Mouse (Mus musculus) erythroblast, embryonic 14.5 days (primary cell): ENCODE results near the gene Ap5s1. TPM values are rescaled to one million over a fixed set of nuclear protein-coding genes. Genes with fewer than 3 reads are reported as not detected.

Experiments used
- H3K27me3 ChIP-seq: 2 replicates; pipeline ENCODE4 v1.6.1; 2012; ENCODE audit warnings: inconsistent platforms; ENCODE audit not compliant: control insufficient read depth
- H3K36me3 ChIP-seq: 2 replicates; pipeline ENCODE4 v1.6.1; 2012; ENCODE audit warnings: mild to moderate bottlenecking, inconsistent platforms; ENCODE audit not compliant: control insufficient read depth
- H3K4me1 ChIP-seq: 2 replicates; pipeline ENCODE4 v1.6.1; 2012; ENCODE audit warnings: inconsistent platforms; ENCODE audit not compliant: control insufficient read depth
- H3K4me3 ChIP-seq: replicated peaks from 2 replicates; pipeline ENCODE3; 2012; ENCODE audit warnings: moderate library complexity, mild to moderate bottlenecking, inconsistent platforms
- H3K9me3 ChIP-seq: 2 replicates; pipeline ENCODE4 v1.6.1; 2012; ENCODE audit warnings: low read length, inconsistent platforms, mixed read lengths; ENCODE audit not compliant: control insufficient read depth
- GATA1 ChIP-seq: IDR thresholded peaks from 2 replicates; pipeline ENCODE4 v1.6.1; 2012; ENCODE audit warnings: low read length, inconsistent platforms, mixed read lengths
- TAL1 ChIP-seq: IDR thresholded peaks from 3 replicates; pipeline ENCODE4 v1.6.1; 2012; ENCODE audit warnings: low read length, inconsistent platforms, mixed read lengths
- polyA plus RNA-seq: library from polyadenylated mRNA; stranded (reverse); fragments of >175 nt; gene quantifications from 2 replicates; pipeline ENCODE4 v1.2.3, GENCODE M21; 2012

Ap5s1 gene
- polyA plus RNA-seq, 1 experiment: 3.0 TPM

DNA sequence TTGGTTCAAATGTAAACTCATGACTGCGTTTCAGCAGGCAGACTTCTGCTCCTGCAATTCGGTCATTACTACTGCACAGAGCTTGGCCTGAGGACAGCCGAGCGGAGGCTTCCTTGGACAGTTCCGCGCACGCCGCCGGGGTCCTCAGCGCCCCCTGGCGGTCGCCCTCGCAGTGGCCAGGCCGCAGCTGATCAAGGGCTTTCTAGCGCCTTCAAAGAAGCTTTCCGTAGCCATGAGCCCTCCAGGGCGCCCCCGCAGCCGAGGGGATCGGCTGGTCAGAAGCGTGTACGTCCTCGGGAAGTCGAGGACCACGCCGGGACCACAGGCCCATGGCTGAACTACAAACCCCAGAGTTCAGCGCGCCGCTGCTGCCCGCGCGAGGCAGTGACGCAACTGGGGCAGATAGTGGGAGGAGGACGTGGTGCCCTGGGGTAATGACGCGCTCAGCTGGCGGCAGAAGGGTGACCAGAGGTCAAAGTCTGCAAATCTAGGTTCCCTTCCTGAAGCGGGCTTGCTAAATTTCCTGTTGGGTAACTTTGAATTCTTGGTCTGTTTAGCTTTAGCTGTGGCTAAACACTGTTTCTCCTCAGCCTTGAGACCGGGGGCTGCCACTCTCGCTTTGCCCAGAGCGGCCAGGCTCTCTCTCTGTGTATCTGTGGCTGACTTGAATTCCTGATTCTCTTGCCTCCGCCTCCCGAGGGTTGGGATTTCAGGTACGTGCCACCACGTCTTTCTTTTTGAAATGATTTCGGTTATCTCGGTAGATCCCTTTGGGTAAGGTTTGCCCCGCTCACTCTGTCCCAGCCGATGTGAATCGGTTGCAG, 3.3 kb downstream of the Ap5s1 start:
- no peaks in the 10 kb centered on the region for H3K9me3 ChIP-seq
- peaks cover 94% of the 10 kb centered on the region for H3K4me1 ChIP-seq
- TF ChIP-seq TAL1 (no peak), GATA1 (peak; percentile 83)
- no peaks in the 10 kb centered on the region for H3K27me3 ChIP-seq
- peaks cover 43% of the 10 kb centered on the region for H3K36me3 ChIP-seq
- H3K4me3 ChIP-seq: peak overlapping the region; percentile 80

GRCm38 (mm10) chr2:131211026-131211615, 4.2 kb downstream of the Ap5s1 start:
- Histone ChIP-seq H3K9me3 (no peaks in the 10 kb centered on the region), H3K36me3 (peaks cover 52% of the 10 kb centered on the region), H3K4me3 (peak overlapping the region; percentile 80), H3K27me3 (no peaks in the 10 kb centered on the region), H3K4me1 (peaks cover 94% of the 10 kb centered on the region)
- TF ChIP-seq TAL1 (no peak), GATA1 (peak; percentile 35; the same call in 1 of the 2 replicates)

DNA sequence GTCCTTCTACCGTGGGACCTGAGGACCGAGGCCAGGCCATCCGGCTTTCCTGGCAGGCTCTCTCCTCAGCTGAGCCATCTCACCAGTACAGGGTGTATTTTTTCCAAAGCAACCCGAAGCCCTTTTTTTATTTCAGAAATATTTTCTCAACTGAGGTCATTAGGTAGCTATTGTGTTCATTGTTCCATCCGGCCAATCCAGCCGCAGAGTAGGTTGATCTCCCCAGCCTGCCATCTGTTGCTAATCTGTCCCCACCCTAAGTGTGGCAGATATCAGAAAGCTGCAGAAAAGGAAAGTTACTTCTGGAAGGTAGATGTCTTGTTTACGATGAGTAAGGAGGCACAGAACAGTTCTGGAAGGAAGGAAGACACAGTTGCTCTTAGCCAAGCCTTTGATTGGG, 6.9 kb downstream of the Ap5s1 start:
- peak; percentile 90 for TF ChIP-seq TAL1
- TF ChIP-seq GATA1: peak; percentile 96
- Histone ChIP-seq H3K36me3 (peaks cover 52% of the 10 kb centered on the region), H3K9me3 (no peaks in the 10 kb centered on the region), H3K4me3 (peak overlapping the region; percentile 56), H3K4me1 (peaks cover 92% of the 10 kb centered on the region), H3K27me3 (no peaks in the 10 kb centered on the region)

DNA sequence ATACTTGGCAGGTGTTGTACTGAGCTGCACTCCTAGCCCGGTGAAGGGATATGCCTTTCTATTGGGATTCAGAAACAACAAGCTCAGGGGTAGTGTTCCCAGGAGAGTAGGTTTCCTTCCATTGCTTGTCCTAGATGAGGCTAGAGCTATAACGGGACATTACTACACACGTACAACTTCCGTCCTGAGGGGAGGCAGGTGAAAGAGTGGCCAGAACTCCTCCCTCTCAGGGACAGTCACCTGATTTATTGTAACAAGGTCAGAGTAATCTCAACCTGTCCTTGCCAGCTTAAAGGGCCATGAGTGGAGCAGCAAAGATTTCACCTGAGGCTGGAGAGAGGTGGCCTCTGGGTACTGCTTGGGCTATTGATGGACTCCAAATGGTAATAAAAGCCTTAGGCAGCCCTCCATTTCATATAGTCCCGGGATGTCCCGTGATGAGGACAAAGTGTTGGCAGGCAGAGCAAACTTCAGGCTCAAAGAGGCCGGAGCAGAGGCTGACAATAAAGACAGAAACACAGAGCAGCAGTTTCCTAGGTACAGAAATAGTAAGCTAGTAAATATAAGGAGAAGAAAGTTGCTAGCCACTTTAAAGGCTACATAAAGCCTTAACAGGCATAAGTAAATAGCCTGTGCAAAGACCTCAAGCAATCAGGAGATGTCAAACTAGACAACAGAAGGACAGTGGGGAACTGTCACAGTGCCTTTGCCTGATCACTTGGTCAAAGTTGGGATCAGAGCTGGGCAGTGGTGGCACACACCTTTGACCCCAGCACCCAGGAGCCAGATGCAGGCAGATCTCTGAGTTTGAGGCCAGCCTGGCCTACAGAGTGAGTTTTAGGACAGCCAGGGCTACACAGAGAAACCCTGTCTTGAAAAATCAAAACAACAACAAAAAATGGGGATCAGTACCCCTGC, 9.3 kb downstream of the Ap5s1 start:
- TF ChIP-seq TAL1 (no peak), GATA1 (no peak)
- Histone ChIP-seq H3K36me3 (peaks cover 50% of the 10 kb centered on the region), H3K4me1 (peaks cover 91% of the 10 kb centered on the region), H3K4me3 (no peak overlapping the region), H3K9me3 (no peaks in the 10 kb centered on the region), H3K27me3 (no peaks in the 10 kb centered on the region)

DNA sequence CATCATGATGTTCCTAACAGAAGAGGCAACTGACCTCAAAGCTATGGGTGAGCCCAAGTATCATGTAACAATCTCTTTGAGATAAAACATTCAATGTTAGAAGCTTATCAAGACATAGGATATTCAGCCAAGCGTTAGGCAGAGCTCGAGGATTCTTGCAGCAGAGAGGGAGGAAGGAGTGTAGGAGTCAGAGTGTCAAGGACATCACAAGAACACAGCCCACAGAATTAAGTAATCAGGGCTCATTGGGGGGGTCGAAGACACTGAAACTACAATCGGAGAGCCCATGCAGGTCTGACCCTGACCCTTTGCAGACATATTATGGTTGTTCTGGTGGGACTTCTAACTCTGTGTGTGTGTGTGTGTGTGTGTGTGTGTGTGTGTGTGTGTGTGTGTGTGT, 13.2 kb downstream of the Ap5s1 start:
- H3K36me3 ChIP-seq: peaks cover 27% of the 10 kb centered on the region
- no peaks in the 10 kb centered on the region for H3K27me3 ChIP-seq
- no peak overlapping the region for H3K4me3 ChIP-seq
- TF ChIP-seq TAL1: no peak
- peaks cover 91% of the 10 kb centered on the region for H3K4me1 ChIP-seq
- H3K9me3 ChIP-seq: peaks cover 2% of the 10 kb centered on the region; the same call in 1 of the 2 replicates

- Histone ChIP-seq H3K4me1 (peaks cover 91% of the 10 kb centered on the region), H3K36me3 (peaks cover 15% of the 10 kb centered on the region), H3K27me3 (no peaks in the 10 kb centered on the region), H3K4me3 (no peak overlapping the region), H3K9me3 (peaks cover 2% of the 10 kb centered on the region; the same call in 1 of the 2 replicates)
- TF ChIP-seq TAL1 (no peak), GATA1 (no peak)
These were observed 15.1 kb downstream of the Ap5s1 start for GRCm38 (mm10) chr2:131221853-131222515.

GRCm38 (mm10) chr2:131222562-131222961, 15.7 kb downstream of the Ap5s1 start:
- peaks cover 15% of the 10 kb centered on the region for H3K36me3 ChIP-seq
- peak overlapping the region; percentile 19 for H3K4me3 ChIP-seq
- peaks cover 91% of the 10 kb centered on the region for H3K4me1 ChIP-seq
- no peaks in the 10 kb centered on the region for H3K27me3 ChIP-seq
- TF ChIP-seq GATA1: no peak
- no peak for TF ChIP-seq TAL1
- H3K9me3 ChIP-seq: peaks cover 2% of the 10 kb centered on the region; the same call in 1 of the 2 replicates

- Histone ChIP-seq H3K27me3 (no peaks in the 10 kb centered on the region), H3K36me3 (peaks cover 14% of the 10 kb centered on the region), H3K9me3 (peaks cover 2% of the 10 kb centered on the region; the same call in 1 of the 2 replicates), H3K4me3 (peak overlapping the region; percentile 10), H3K4me1 (peaks cover 87% of the 10 kb centered on the region)
- TF ChIP-seq TAL1 (peak; percentile 83), GATA1 (peak; percentile 81)
These were observed 16.7 kb downstream of the Ap5s1 start for GRCm38 (mm10) chr2:131223569-131223968.
